Mouse (Mus musculus) ES-E14 (cell line): ENCODE data around the gene Sez6l2. TPM values are rescaled to one million over a fixed set of nuclear protein-coding genes. Genes with fewer than 3 reads are reported as not detected.

ENCODE experiments used
- DNase-seq: peaks from one replicate; pipeline ENCODE4 v3.0.0-alpha.2; 2013; ENCODE audit warnings: low read depth, low spot score
- H3K27ac ChIP-seq: 2 replicates; pipeline ENCODE4 v1.5.1; 2012; ENCODE audit warnings: low read depth, mild to moderate bottlenecking, low read length, moderate library complexity, mixed read lengths; ENCODE audit not compliant: poor library complexity, insufficient read depth, severe bottlenecking
- H3K36me3 ChIP-seq: 2 replicates; pipeline ENCODE4 v1.6.1; 2012; ENCODE audit warnings: mild to moderate bottlenecking, low read length, moderate library complexity, mixed read lengths; ENCODE audit not compliant: control insufficient read depth, poor library complexity, insufficient read depth, severe bottlenecking
- H3K4me1 ChIP-seq, 2 experiments: fragments of 150-350 bp in 1 of 2; sonication (generic) in 1 of 2; 2 replicates each; pipeline ENCODE4 v1.6.1; 2012; ENCODE audit warnings: low read length in 2 of 2, mild to moderate bottlenecking in 1 of 2, mixed read lengths in 1 of 2; ENCODE audit not compliant: control insufficient read depth in 2 of 2, insufficient read depth in 2 of 2, poor library complexity in 1 of 2
- H3K4me3 ChIP-seq, 2 experiments: fragments of 150-350 bp in 1 of 2; sonication (generic) in 1 of 2; 2 replicates each; pipeline ENCODE4 v1.5.1; 2012; ENCODE audit warnings: low read length in 2 of 2, low read depth in 1 of 2, mild to moderate bottlenecking in 1 of 2, mixed read lengths in 1 of 2; ENCODE audit not compliant: insufficient read depth in 1 of 2, poor library complexity in 1 of 2, severe bottlenecking in 1 of 2
- H3K9ac ChIP-seq: 2 replicates; pipeline ENCODE4 v1.6.1; 2012; ENCODE audit warnings: low read depth, mild to moderate bottlenecking, low read length, mixed read lengths; ENCODE audit not compliant: poor library complexity, insufficient read depth, severe bottlenecking
- H3K9me3 ChIP-seq: fragments of 150-350 bp; sonication (generic); 2 replicates; pipeline ENCODE4 v1.6.1; 2012; ENCODE audit warnings: low read depth, mild to moderate bottlenecking, low read length; ENCODE audit not compliant: control insufficient read depth, insufficient read depth
- CHD2 ChIP-seq: IDR thresholded peaks from 2 replicates; pipeline ENCODE4 v1.6.1; 2014; ENCODE audit warnings: mild to moderate bottlenecking, low read depth, low read length, inconsistent platforms
- HCFC1 ChIP-seq: IDR thresholded peaks from 2 replicates; pipeline ENCODE4 v1.6.1; 2012; ENCODE audit warnings: low read length, inconsistent platforms, borderline replicate concordance; ENCODE audit not compliant: insufficient read depth
- MAFK ChIP-seq: IDR thresholded peaks from 2 replicates; pipeline ENCODE4 v1.6.1; 2014; ENCODE audit warnings: mild to moderate bottlenecking, low read depth, low read length, inconsistent platforms; ENCODE audit not compliant: insufficient read depth
- ZC3H11A ChIP-seq: IDR thresholded peaks from 2 replicates; pipeline ENCODE4 v1.6.1; 2012; ENCODE audit warnings: low read depth, mild to moderate bottlenecking, inconsistent platforms, low read length, borderline replicate concordance
- ZNF384 ChIP-seq: IDR thresholded peaks from 2 replicates; pipeline ENCODE4 v1.6.1; 2012; ENCODE audit warnings: low read depth, low read length, inconsistent platforms
- in situ Hi-C, 2 experiments: fragments of 600-800 bp; cut with MboI; formaldehyde crosslinking; loops; one replicate each; pipeline ENCODE4 v1.15.1; 2025; ENCODE audit warnings: low sequenced_read_pairs in 2 of 2, inconsistent platforms in 1 of 2; ENCODE audit not compliant: unreplicated experiment in 2 of 2
- total RNA-seq: library from RNA; depleted of rRNA; stranded (reverse); fragments of 300-350 nt; gene quantifications from 2 replicates; pipeline ENCODE4 v1.2.3, GENCODE M21; 2012

The Sez6l2 gene
- total RNA-seq, 1 experiment: 0.80 TPM

GRCm38 (mm10) chr7:126986319-126986718 is 36.0 kb downstream of the Sez6l2 start:
- in situ Hi-C loops: no loop called here
- no peaks in the 10 kb centered on the region for H3K36me3 ChIP-seq
- no peak overlapping the region; the same call in 1 of the 2 replicates for H3K9ac ChIP-seq
- H3K4me3 ChIP-seq: no peak overlapping the region
- H3K4me1 ChIP-seq: peaks cover 1 to 2% of the 10 kb centered on the region in 2 experiments; a peak in 1 of 4 replicates
- no peak for DNase-seq
- TF ChIP-seq CHD2: no peak
- TF ChIP-seq MAFK: no peak
- TF ChIP-seq ZNF384: no peak
- no peak for TF ChIP-seq HCFC1
- TF ChIP-seq ZC3H11A: no peak
- no peak overlapping the region for H3K27ac ChIP-seq
- H3K9me3 ChIP-seq: no peaks in the 10 kb centered on the region

- H3K4me1 ChIP-seq: peaks cover 1 to 2% of the 10 kb centered on the region in 2 experiments; a peak in 1 of 4 replicates
- H3K4me3 ChIP-seq: no peak overlapping the region
- 0 out of 2 replicates have a peak, but pooled peaks cover 5% of the 10 kb centered on the region for H3K36me3 ChIP-seq
- H3K9ac ChIP-seq: no peak overlapping the region
- no peak overlapping the region for H3K27ac ChIP-seq
- no peak for DNase-seq
- in situ Hi-C loops: no loop called here
- no peak for TF ChIP-seq ZC3H11A
- no peak for TF ChIP-seq CHD2
- TF ChIP-seq HCFC1: no peak
- TF ChIP-seq MAFK: no peak
- H3K9me3 ChIP-seq: no peaks in the 10 kb centered on the region
These were observed 38.5 kb downstream of the Sez6l2 start for GRCm38 (mm10) chr7:126988816-126989215.

GRCm38 (mm10) chr7:126996449-126996848 is 46.1 kb downstream of the Sez6l2 start:
- Histone ChIP-seq H3K4me3 (no peak overlapping the region), H3K9ac (no peak overlapping the region), H3K4me1 (peaks cover 0 to 2% of the 10 kb centered on the region in 2 experiments; a peak in 1 of 4 replicates), H3K27ac (no peak overlapping the region), H3K36me3 (peaks cover 11% of the 10 kb centered on the region; the same call in 1 of the 2 replicates), H3K9me3 (no peaks in the 10 kb centered on the region)
- TF ChIP-seq CHD2 (no peak), MAFK (no peak; the same call in 1 of the 2 replicates), HCFC1 (no peak), ZNF384 (no peak), ZC3H11A (no peak)
- in situ Hi-C loops: no loop called here
- no peak for DNase-seq

- Histone ChIP-seq H3K4me1 (peaks cover 2 to 13% of the 10 kb centered on the region in 2 experiments; a peak in 3 of 4 replicates), H3K9ac (no peak overlapping the region), H3K27ac (no peak overlapping the region), H3K9me3 (no peaks in the 10 kb centered on the region), H3K4me3 (no peak overlapping the region), H3K36me3 (peaks cover 6% of the 10 kb centered on the region; the same call in 1 of the 2 replicates)
- TF ChIP-seq ZNF384 (no peak), CHD2 (no peak), ZC3H11A (no peak), HCFC1 (no peak), MAFK (no peak)
- in situ Hi-C loops: no loop called here
- DNase-seq: no peak
These were observed 49.2 kb downstream of the Sez6l2 start for GRCm38 (mm10) chr7:126999568-126999967.

GRCm38 (mm10) chr7:127003620-127004019 is 53.3 kb downstream of the Sez6l2 start:
- Histone ChIP-seq H3K36me3 (no peaks in the 10 kb centered on the region), H3K9ac (peak overlapping the region; percentile 55; the same call in 1 of the 2 replicates), H3K4me1 (peaks cover 2 to 24% of the 10 kb centered on the region in 2 experiments; a peak in 3 of 4 replicates), H3K9me3 (no peaks in the 10 kb centered on the region), H3K27ac (peak overlapping the region; percentile 47; the same call in 1 of the 2 replicates), H3K4me3 (no peak overlapping the region)
- in situ Hi-C loops: no loop called here
- DNase-seq: no peak
- TF ChIP-seq ZNF384 (no peak), MAFK (no peak), HCFC1 (no peak), CHD2 (no peak), ZC3H11A (no peak)
